Mouse (Mus musculus) thymus, adult 2 months (tissue): ENCODE data around the gene Gramd1b.

ENCODE experiments used
- CTCF ChIP-seq: fragments of 200-500 bp; IDR thresholded peaks from 2 replicates; pipeline ENCODE4 v1.5.1; 2012; ENCODE audit warnings: mild to moderate bottlenecking, control low read depth, low read length, moderate library complexity, borderline replicate concordance; ENCODE audit not compliant: control insufficient read depth, poor library complexity, insufficient read depth; ENCODE audit errors: extremely low read depth
- POLR2A ChIP-seq: fragments of 200-500 bp; IDR thresholded peaks from 2 replicates; pipeline ENCODE4 v1.6.1; 2012; ENCODE audit warnings: mild to moderate bottlenecking, low read length, control low read depth, moderate library complexity; ENCODE audit not compliant: control insufficient read depth, poor library complexity, insufficient read depth; ENCODE audit errors: extremely low read depth

- no peak for TF ChIP-seq CTCF
- TF ChIP-seq POLR2A, result no peak
Observed at GRCm38 (mm10) chr9:40343053-40343652, 188.0 kb downstream of the Gramd1b start.
